Mouse (Mus musculus): ENCODE results near the gene Grik4.
"Not testable (repeated sequence)": the region's sequence is repeated elsewhere in the genome, so short reads cannot be mapped to it uniquely, and the experiment has no call there.

Gene Grik4

GRCm38 (mm10) chr9:42943781-42944535 is at the start of gene Grik4:
Grik4 (minus strand) TSS chr9:42944493.
- no peak for DNase-seq

DNA sequence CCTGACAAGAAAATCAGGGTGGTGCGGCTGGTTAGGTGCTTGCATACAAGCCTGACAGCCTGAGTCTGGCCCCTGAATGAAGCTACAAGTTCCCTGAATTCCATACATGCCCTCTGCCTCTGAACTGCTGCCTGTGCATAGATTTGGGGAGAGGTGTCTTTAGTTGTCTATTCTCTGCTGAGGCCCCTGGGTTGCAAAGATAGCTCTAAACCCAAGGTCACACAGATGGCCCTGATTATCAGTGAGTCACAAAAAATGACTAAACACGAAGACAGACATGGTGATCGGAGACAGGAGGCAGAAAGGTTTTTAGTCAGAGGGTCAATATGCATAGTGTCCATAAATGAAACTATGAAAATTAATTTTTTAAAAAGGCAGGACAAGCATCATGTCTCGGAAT is 49.4 kb upstream of the Grik4 start:
- no peak for DNase-seq

DNA sequence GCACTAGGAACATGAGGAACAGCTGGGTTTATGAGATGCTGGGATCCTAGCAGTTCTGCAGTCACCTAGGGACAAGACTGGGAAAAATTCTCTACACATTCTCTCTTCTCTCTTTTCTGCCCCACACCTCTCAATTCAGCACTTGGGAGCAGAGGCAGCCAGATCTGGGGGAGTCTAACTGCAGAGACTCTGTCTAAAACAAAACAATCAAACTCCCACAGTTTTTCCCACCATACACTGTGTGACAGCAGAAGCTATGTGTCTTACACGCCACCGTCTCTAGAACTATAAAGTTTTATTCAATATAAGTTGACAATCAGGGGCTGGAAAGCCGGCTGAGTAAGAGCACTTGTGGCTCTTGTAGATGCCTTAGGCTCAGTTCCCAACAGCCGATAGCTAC is 43.7 kb upstream of the Grik4 start:
- no peak for DNase-seq

- no peak for DNase-seq
Measured at GRCm38 (mm10) chr9:42968894-42969521, 24.7 kb upstream of the Grik4 start.

GRCm38 (mm10) chr9:42967731-42968130 is 23.4 kb upstream of the Grik4 start:
- no peak for DNase-seq

GRCm38 (mm10) chr9:42964809-42965208 is 20.5 kb upstream of the Grik4 start:
- DNase-seq, result not testable (repeated sequence)

DNA sequence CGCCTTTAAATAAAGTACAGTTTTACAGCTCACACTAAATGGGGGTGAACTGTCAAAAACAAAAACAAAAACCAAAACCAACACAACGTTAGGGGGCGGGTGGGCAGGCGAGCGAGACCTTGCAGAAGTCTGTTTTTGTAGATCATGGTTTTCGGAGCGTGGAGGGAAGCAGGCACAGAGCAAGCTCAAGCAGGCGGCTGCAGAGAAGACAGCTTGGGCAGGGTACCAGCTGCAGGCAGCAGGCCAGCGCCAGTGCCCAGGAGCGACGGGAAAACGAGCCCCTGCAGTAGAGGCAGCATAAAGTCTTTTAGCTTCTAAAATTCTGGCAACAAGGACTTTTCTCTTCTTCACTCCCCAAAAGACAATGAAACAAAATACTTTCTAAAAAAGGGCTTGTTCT is 20.1 kb upstream of the Grik4 start:
- no peak for DNase-seq

DNA sequence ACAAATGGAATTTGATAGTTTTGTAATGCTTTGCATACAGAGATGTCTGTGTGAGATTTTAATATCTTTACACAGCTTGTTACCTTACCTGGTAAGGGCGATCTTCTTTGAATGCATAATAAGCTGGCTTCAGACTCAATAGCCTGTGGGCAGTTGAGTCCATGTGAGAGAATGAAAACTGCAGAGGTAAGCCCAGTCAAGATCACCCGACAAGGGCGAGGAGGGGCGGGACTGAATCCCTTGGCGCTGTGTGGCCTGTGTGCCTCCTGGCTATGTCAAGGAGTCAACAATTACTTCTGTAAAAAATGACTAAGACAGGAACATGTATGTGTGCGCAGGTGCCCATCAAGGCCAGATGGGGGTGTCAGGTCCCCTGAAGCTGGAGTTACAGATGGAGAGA is 18.2 kb upstream of the Grik4 start:
- no peak for DNase-seq

GRCm38 (mm10) chr9:42958401-42958800 is 14.1 kb upstream of the Grik4 start:
- DNase-seq, result no peak

- no peak for DNase-seq
Measured at GRCm38 (mm10) chr9:42948381-42948780, 4.1 kb upstream of the Grik4 start.

- DNase-seq, result no peak
Measured at GRCm38 (mm10) chr9:42945174-42945573, 881 bp upstream of the Grik4 start.

DNA sequence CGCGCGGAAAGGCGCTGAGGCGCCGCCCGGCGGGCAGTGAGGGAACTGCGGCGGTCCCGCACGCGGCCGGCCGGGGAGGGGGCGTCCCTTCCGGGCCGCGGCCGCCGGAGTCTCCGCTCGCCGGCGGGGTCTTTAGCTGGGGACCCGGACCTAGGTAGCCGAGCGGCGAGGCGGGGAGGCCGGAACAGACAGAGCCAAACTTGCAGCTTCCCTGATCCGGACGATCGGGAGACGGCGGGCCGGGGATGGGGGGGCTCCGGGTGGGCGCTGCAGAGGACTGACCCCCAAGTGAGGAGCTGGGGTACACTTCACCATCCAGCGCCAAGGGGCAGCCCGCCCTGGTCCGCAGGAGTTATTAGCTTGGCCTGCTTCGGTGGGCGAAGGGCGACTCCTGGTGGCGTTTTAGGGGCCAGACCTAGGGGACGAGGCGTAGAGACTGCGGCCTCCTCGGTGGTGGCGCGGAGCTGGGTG is 278 bp upstream of the Grik4 start:
- peak; percentile 64 for DNase-seq

- DNase-seq, result no peak
Measured at GRCm38 (mm10) chr9:42943057-42943529, 1.2 kb downstream of the Grik4 start.

DNA sequence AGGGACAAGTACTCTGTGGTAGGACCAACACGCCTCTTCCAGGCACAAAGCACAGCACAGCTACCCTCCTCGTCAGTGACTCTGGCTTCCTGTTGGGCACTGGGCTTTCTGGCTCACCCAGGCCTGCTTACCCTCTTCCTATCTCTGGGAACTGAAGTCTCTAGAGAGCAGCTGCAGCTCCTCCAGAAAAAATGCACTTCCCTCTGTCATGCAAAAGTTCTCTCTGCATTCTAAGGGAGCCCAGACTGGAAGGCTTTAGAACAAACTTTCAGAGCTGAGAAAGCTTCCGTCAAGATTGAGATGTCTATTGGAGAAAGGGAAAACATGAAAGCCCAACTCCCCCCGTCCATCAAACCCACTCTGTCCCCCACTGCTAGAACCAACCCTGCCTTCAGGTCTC is 2.1 kb downstream of the Grik4 start:
- no peak for DNase-seq

GRCm38 (mm10) chr9:42932146-42932545 is 12.1 kb downstream of the Grik4 start:
- no peak for DNase-seq

DNA sequence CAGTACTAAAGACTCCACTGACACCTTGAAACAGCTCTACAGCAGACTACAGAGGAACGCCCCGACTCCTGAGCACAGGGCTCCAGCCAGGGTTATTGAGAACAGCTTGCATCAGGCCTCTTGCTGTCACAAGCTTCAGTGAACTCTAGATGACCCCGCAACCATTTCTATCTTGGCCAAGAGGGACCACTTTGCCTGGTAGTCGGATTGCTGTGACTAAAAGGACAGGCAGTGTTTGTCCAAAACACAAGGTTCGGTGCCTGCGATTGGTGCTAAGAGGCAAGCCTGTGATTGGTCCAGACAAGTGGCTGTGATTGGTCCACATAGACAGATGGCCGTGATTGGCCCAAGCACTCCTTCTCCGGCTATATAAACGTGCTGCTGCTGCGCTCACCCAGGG is 16.8 kb downstream of the Grik4 start:
- DNase-seq, result no peak

GRCm38 (mm10) chr9:42926564-42926963 is 17.7 kb downstream of the Grik4 start:
- DNase-seq, result no peak

DNA sequence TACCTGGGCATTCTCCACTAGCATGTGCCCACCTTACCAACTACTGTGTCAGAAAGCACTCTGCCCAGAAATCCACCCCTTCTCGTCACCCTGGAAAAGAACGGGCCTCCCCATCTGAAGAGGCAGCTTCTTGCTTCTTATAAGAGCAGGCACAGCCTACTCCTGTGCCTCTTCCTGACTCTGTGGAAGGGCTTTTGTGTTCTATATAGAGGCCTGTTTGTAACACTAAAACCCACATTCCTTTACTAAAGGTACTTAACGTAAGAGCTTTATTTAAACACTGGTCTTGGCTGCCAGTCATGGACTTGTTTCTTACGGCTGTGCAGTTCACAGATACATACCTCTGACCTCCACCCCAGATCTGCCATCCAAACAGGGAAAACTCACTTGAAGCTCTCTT is 22.5 kb downstream of the Grik4 start:
- no peak for DNase-seq

DNA sequence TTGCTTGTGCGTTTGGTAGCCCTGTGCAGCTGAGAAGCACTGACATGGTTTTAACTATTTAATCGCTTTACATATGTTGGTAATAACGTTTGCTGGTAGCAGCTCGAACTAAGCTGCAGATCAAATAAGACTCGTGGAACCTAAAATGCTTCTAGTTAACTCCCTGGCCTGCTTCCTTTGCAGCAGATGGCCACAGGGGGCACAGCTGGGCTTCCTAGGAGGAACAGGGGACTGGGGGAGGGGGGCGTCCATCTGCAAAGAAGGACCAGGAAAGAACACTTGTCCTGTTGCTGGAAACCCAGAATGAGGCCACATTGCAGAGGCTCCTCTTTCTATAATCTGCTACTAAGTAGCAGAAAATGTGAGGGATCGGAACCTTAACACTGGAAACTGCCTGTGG is 24.1 kb downstream of the Grik4 start:
- no peak for DNase-seq

GRCm38 (mm10) chr9:42917911-42918310 is 26.4 kb downstream of the Grik4 start:
- DNase-seq, result no peak

GRCm38 (mm10) chr9:42913201-42913600 is 31.1 kb downstream of the Grik4 start:
- no peak for DNase-seq

- DNase-seq, result no peak
Measured at GRCm38 (mm10) chr9:42908657-42909313, 35.5 kb downstream of the Grik4 start.

DNA sequence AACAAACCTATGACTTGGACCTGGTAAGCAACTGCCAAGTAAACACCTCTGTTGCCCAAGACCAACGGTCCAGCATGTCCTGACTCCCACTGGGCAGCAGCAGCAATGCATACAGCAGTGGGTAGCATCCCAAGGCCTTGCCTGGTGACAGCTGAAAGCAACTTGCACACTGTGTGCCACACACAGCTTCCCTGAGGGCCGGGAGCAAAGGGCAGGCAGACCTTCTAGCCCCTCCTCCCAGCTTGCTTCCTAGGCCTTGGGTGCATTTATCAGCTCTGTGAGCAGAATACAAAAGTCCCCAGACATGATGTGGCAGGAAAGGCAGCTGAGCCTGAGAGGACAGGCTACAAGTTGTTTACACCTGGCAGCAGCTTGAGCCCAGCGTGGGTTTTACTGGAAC is 37.3 kb downstream of the Grik4 start:
- DNase-seq, result no peak

DNA sequence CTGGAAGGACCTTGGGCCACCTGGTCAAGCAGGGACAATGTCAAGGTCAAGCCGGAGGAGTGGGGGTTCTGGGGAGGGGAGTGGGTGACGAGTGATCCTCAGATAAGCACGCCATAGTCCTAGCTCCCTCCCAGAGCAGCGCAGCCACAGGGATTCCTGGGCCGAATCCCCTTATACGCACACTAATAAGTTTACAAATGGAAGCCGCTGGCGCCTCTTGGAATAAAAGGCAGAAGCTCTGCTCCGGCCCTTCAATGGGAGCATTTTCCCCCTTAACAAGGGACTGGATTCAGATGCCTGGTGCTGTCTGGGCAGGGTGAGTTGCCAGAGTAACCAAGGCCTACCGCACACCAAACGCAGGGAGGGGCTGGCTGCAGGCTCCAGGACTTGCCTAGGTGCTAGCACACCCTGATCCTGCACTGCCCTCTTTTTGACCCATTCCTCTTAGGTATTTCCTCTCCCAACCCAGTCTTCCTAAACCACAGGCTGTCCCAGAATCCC is 46.2 kb downstream of the Grik4 start:
- no peak for DNase-seq

Data from thymus, postnatal 25 days (tissue).